Mouse (Mus musculus) layer of hippocampus, postnatal 25 days (tissue): Measurements from ENCODE around the gene Zfp853. TPM values are rescaled to one million over a fixed set of nuclear protein-coding genes. Genes with fewer than 3 reads are reported as not detected.
A peak's percentile ranks its signal among the peaks of the same experiment; 100 is the strongest.

Experiments used
- DNase-seq, 2 experiments: peaks; one replicate each; pipeline ENCODE4 v3.0.0; 2022; ENCODE audit warnings: mixed read lengths in 2 of 2, low spot score in 1 of 2; ENCODE audit errors: extremely low spot score in 1 of 2
- total RNA-seq, 2 experiments: library from RNA; stranded (reverse); gene quantifications; 2 replicates each; pipeline ENCODE4 v1.2.3; 2021

Zfp853 gene
- total RNA-seq, 2 experiments from 2014 or later = 5.5 to 6.6 TPM

DNA sequence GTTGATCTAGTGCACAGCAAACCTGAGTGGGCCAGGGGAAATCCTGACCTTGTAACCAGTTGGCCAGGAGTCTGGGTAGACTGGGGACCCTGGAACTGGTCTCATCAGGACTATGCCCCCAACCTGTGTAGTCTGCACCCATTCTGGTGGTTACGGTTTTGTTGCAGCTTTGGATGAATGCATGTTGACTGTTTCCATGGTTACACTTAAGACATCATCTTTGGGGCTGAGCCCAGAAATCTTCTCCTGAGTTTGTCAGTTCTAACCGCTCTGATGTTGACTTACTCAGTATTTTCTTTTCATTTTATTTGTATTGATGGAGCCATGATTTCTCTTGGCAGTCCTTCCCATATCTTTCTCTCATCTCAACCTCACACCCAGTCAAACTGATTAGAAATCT lies 1.9 kb upstream of the Zfp853 start:
- no peak for DNase-seq

DNA sequence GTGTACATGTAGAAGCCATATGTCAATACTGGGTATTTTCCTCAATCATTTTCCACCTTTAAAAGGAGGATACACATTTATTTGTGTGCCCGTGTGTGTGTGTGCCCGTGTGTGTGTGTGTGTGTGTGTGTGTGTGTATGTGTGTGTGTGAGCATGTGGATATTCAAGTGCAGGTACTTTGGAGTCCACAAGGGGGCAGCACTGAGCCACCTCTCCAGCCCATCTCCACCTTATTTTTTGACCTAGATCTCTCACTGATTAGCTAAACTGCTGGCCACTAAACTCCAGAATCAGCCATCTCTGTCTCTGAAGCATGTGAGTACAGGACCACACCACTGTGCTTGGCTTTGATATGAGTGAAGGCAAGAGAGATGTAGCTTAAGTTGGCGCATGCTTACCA lies 1.4 kb upstream of the Zfp853 start:
- no peak for DNase-seq

GRCm38 (mm10) chr5:143292879-143293278 lies 544 bp downstream of the Zfp853 start:
- DNase-seq = no peak

- no peak for DNase-seq
Observed at GRCm38 (mm10) chr5:143289299-143289698, 4.1 kb downstream of the Zfp853 start.

DNA sequence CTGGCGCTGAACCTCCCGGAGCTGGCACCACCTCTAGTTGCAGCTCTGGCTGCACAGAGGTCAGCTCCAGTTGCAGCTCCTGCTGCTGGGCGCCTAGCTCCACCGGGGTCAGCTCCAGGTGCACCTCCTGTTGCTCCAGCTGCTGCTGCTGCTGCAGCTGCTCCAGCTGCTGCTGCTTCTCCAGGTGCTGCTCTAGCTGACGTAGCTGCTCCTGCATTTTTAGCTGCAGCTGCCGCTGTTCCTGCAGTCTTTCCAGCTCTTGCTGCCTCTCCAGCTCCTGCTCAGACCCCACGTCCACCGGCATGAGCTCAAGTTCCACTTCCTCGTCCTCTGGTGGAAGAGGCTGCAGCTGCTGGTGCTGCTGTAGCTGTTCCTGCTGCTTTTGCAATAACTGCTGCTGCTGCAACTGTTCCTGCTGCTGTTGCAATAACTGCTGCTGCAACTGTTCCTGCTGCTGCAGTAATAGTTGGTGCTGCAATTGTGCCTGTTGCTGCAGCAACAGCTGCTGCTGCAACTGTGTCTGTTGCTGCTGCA lies 5.0 kb downstream of the Zfp853 start:
- DNase-seq = no peak

DNA sequence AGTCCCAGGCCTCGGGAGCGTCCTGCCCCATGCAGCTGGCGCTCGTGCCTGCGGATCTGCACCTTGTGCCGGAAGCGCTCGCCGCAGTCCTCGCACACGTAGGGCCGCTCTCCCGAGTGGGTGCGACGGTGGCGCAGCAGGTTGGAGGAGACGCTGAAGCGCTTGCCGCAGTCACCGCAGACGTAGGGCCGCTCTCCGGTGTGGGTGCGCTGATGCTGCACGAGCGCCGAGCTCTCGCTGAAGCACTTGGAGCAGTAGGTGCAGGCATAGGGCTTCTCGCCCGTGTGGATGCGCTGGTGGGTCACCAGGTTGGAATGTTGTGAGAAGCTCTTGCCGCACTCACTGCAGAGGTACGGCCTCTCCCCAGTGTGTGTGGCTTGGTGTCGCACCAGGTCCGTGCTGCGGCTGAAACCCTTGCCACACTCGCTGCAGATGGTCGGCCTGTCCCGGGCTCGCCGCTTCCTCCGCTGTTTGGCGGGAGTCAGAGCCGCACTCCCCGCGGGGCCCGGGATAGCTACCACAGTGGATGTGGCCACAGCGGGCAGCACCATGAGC lies 5.6 kb downstream of the Zfp853 start:
- DNase-seq = no peak

- DNase-seq = no peak
Observed at GRCm38 (mm10) chr5:143284762-143285161, 8.7 kb downstream of the Zfp853 start.

DNA sequence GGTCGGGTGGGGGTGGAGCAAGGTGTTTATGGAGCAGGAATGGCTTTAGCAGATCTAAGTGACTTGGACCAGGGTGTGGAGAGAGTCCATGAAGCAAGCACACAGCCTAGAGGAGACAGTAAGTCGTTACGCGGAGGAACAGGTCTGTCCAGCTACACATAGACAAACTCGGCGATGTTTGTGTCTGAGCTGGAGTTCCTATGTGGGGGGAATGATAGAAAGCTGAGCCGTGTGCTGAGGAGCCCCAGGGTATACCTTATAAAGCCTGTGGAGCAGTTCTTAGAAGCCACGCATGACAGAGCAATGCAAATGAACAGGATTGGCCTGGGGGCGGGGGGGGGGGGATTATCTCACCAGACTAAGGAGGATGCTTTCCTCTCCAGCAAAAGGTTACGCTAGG lies 14.2 kb downstream of the Zfp853 start:
- DNase-seq = no peak

DNA sequence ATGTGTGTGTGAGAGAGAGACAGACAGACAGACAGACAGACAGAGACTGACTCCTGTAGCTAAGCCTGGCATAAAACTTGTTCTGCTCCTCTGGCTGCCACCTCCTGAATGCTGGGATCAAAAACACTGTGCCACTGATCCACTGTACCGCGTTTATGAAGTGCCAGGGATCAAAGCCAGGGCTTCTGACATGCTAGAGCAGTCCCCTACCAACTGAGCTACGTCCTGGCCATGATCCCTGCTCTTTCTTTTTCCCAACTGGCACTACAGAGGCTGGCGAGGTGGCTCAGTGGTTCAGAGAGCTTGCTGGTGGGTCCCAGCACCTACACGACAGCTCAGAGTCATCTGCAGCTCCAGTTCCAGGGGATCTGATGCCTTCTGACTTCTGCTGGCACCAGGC lies 17.7 kb downstream of the Zfp853 start:
- DNase-seq = no peak

GRCm38 (mm10) chr5:143272540-143273330 lies 20.7 kb downstream of the Zfp853 start:
- DNase-seq = no peak

- no peak for DNase-seq
Observed at GRCm38 (mm10) chr5:143272108-143272507, 21.3 kb downstream of the Zfp853 start.

- no peak for DNase-seq
Observed at GRCm38 (mm10) chr5:143271642-143272041, 21.8 kb downstream of the Zfp853 start.

- DNase-seq = no peak
Observed at GRCm38 (mm10) chr5:143270151-143270519, 23.3 kb downstream of the Zfp853 start.

- DNase-seq = peak; percentile 59 to 66
Observed at GRCm38 (mm10) chr5:143269363-143270150, 23.9 kb downstream of the Zfp853 start, which contains the start of gene Zfp316. Gene Zfp316 (minus strand): TSS chr5:143270022.

DNA sequence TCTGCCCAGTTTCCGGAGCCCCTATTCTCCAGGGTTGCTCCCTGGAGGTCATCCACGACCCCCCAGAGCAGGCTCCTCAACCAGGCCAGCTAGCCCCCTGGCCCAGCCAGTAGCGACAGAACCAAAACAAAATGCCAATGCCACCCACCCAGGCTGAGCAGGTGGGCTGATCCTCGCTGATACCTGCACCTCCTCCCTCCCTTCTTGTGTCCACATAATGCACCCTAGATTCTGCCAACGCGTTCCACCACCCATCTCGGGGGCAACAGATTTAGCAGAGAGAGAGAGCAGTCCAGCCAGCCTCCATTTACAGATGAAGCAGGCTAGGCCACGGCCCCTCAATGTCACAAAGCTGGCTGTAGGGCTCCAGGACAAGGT lies 24.4 kb downstream of the Zfp853 start:
- DNase-seq = no peak

- no peak for DNase-seq
Observed at GRCm38 (mm10) chr5:143266794-143267193, 26.6 kb downstream of the Zfp853 start.

GRCm38 (mm10) chr5:143265409-143265808 lies 28.0 kb downstream of the Zfp853 start:
- DNase-seq = no peak

DNA sequence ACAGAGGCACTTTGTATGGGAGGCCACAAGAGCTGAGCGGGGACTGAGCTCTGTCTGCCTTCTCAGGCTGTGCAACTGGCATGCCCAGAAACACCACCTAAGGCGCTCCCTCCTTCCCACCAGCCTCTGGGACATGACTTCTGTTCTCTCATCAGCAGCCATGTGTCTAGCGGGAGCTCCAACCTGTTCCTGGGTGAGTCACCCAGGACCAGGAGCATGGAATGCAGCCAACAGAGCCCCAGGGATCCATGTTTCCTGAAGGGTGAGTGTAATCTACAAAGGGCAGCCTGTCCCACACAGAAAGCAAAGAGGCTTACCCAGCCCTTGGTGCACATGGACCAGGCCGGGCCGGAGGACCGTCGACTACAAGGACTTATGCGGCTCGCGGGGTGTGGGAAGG lies 28.7 kb downstream of the Zfp853 start:
- no peak for DNase-seq

DNA sequence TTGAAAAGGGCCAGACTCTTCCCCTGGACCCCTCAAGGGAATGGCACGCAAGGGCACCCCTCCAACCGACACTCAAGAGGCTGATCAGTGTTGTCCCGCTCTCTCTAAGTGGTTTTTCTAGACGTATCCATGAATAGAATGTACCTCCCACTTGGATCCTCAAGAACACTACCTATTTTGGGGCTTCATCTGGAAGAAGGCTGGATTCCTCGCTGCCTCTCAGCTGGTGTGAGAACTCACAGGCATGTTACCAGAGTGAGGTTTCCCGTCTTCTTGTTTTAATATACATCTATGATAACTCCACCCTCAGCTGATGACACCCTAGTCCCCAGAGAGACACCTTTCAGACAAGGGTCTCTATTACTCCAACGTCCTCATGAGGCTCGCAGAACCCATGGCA lies 31.8 kb downstream of the Zfp853 start:
- DNase-seq = no peak

- no peak for DNase-seq
Observed at GRCm38 (mm10) chr5:143255802-143256201, 37.6 kb downstream of the Zfp853 start.

DNA sequence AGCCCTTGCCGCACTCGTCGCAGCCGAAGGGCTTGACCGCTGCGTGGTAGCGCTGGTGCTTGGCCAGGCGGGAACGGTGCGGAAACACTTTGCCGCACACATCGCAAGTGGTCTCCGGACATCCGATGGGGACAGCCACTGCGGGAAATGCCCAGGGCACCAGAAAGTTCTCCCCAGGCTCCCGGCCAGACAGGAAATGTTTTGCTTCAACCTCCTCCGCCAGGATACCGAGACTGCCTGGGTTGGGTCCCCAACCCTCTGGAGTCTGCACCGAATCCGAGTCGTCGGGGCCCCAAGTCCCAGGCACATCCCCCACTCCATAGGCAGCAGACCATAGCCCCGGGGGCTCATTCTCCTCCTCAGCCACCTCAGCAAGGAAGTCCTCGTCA lies 38.3 kb downstream of the Zfp853 start:
- DNase-seq = no peak
